Mouse (Mus musculus) T-helper 17 cell (primary cell): ENCODE measurements at regions not wholly inside any gene's neighbourhood (a gene's known extent, or its start where the extent isn't known, plus 50 kb on each side); places are given as distances from the start of the nearest gene placed in this dataset.

Experiments used
- in situ Hi-C, 2 experiments: fragments of 300-600 bp; cut with MboI, MseI; formaldehyde crosslinking; loops; 1 replicate in 1 of 2; 2 replicates in 1 of 2; pipeline ENCODE4 v1.15.1; 2025; ENCODE audit warnings: high pct_unique_total_duplicates in 2 of 2

DNA sequence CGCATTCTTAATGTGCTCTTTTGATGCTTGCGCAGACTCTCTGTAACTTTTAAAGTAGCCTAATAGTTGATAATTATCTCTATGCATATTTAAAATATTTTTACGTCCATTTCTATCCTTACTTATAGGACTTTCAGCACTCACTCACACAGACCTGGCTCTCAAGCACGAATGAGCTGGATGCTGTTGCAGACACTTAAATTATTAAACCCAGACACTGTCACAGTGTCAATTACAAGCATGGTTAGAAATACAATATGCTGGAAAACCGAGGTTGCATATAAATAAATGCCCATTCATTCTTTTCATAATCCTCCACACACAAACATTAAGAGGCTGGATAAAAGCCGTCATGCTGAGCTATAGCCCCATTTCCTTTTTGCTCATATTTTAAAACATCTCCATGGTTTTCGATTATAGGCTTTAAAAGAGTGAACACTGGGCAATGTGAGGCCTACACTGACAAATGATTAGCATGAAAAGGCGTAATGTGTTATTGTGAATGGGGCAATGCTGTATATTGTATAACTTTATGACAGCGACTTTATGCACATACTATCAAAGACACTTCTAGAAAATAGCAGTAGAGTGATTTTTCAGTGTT, 566.3 kb downstream of the Pdha2 start:
- in situ Hi-C loops = no loop called here

DNA sequence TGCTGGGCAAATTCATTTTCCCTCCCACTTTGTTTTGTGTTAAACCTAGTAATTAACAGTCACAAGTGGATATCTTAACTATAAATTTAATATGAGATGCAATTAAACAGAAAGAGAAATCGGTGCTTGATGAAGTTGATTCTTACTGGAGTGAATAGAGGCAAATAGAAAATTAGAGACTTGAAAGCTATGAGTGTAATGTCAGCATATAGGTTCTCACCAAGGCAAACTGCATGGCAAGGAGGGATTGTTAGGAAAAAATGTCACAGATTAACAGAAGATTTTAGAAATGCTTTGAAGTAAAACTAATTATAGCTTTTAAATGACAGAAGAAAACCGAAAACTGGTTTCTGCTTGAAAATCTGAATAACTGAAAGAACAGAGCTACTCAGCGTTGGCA, 592.3 kb downstream of the Pdha2 start:
- in situ Hi-C loops = loop anchor here in 1 of 2 experiments (5.0 kb wide), 1 partner anchor 1467 kb away; no protein-coding TSS in a partner anchor
